Mouse (Mus musculus): ENCODE measurements at regions not wholly inside any gene's neighbourhood (a gene's known extent, or its start where the extent isn't known, plus 50 kb on each side); places are given as distances from the start of the nearest gene placed in this dataset.

DNA sequence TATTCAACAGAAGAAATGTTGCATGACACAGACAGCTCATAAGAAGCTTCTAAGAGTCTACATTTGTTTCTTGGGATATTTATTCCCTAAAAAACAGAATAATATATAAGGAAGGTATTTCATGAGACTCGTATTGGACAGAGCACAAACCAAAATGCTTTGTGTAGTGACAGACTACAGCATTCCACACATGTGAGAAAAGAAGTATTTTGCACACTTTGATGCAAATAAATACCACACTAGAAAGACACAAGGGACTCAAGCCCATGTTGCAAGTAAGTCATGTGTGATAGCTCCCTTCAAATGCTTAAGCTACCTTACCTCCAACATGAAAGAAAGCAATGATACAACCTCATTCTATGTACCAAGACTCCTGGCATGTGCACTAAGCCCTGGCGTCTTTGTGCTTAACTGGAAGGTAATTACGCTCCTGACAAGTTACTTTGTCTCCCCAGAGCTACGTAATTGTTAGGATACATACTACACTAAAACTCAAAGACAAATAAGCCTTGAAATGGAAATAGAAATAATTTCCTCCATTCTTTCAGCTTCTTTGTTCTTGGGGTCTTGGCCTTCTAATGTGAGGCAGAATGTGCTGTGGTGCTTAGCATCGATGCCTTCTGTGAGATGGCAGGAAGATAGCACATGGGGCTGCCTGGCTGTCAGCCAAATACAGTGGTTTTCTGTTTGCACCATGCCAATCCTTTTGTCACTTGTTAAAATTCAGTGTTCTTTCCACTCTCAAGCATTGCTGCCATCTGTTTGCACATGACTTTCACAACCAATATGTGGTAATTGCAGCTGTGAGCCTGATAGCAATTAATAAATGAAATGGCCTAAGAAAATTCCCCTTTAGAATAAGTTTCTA, 1214.4 kb upstream of the Igfbp7 start:
- no peak overlapping the region for H3K4me3 ChIP-seq
- no peak for TF ChIP-seq CTCF (conservative IDR thresholded peaks at IDR 0.05)
- peak overlapping the region; percentile 76 for H3K27ac ChIP-seq
- DNase-seq (ENCODE audit: low spot score in 2 of 2), result peak; percentile 74 to 78

DNA sequence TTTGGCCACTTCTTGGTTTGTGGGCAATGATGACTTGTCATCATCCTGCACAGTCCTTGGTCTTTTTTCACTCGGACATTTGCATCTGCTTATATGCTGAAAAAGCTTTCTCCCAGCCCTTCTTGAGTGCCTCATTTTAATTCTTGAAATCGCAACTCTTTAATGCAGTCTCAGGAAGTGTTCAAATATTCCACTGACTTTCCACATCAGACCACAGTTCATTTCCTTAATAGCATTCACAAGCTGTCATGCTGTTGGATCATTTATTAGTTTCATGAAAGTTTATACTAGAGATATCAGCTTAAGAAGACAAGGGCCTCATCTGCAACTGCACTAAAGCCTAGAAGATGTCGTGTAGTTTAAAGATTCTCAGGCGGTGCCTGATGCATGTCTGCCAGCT, 1200.5 kb upstream of the Igfbp7 start:
- no peak for TF ChIP-seq CTCF (conservative IDR thresholded peaks at IDR 0.05)
- Histone ChIP-seq H3K4me3 (no peak overlapping the region), H3K27ac (no peak overlapping the region)
- DNase-seq (ENCODE audit: low spot score in 2 of 2), result no peak

DNA sequence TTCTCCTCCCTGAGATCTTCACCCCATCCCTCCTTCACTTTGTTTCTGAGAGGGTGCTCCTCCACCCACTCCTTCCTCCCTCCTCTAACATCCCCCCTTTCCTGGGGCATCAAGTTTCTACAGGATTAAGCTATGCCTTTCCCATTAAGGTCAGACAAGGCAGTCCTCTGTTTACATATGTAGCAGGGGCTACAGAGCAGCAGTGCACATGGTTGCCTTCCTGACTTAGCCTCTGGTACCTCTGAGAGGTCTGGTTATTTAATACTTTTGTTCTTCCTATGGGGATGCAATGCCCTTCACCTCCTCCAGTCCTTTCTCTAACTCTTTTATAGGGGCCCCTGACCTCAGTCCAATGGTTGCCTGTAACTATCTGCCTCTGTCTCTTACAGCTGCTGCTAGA, 1194.8 kb upstream of the Igfbp7 start:
- no peak for DNase-seq (ENCODE audit: low spot score in 2 of 2)
- Histone ChIP-seq H3K27ac (no peak overlapping the region), H3K4me3 (no peak overlapping the region)
- no peak for TF ChIP-seq CTCF (conservative IDR thresholded peaks at IDR 0.05)

DNA sequence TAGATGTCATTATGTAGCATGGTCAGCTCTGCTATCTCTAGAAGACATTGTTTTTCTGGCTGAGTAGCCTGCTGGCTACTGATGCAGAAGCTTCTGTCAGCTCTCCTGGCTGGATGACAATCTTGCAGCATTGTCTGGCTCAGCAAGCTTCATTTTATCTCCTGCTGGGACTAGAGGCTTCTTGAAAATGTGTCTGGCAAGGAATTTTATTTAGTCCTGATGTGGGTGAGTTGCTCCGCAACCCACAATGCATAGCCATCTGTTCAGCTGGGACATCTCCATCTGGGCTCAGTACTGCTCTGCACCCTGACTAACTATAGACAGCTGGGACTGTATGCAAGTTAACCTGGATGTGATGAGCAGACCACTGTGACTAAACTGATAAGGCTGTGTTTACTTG, 1177.0 kb upstream of the Igfbp7 start:
- TF ChIP-seq CTCF (conservative IDR thresholded peaks at IDR 0.05), result no peak

DNA sequence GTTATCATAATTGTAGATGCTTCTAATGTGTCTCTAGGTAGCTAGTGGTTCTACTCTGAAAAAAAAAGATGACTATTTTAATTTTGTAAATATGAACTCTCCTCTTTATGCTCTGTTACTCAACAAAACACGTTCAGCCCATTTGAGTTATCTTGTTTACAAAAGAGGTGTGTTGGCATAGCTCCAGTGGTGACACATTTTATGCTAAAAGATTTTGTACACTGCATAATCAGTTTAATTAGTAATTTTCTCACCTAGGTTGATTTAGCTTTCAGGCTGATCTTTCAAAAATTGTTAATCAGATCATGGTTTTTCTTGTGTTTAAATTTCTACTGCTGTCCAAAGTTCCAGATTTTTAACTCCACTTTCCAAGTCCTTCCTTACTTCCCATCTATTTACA, 1149.1 kb upstream of the Igfbp7 start:
- TF ChIP-seq CTCF (conservative IDR thresholded peaks at IDR 0.05), result no peak
- H3K4me3 ChIP-seq, result no peak overlapping the region
- DNase-seq (ENCODE audit: low spot score in 2 of 2), result no peak
- no peak overlapping the region for H3K27ac ChIP-seq

More for the DNA sequence above, 1177.0 kb upstream of the Igfbp7 start:
- Histone ChIP-seq H3K4me3 (no peak overlapping the region), H3K27ac (peak overlapping the region; percentile 59)
- peak; percentile 59 to 84 for DNase-seq (ENCODE audit: low spot score in 2 of 2)

DNA sequence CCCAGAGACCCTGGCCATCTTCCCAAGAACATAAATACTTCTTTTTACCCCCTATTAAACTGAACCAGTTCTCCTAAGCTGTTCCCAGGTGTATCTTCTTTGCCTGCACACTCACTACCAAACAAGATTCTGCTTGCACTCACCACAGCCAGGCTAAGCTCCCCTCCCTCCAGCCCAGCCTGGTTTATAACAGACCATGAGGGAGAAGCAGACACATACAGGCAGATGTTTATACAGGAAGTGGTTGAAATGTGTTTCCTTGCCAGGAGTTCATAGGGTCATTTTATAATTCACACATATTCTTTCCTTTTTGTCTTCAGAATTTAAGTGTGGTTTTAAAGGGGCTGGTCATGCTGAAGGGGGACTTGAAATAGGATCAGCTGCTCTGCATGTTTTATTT, 1127.5 kb upstream of the Igfbp7 start:
- Histone ChIP-seq H3K27ac (no peak overlapping the region), H3K4me3 (no peak overlapping the region)
- DNase-seq (ENCODE audit: low spot score in 2 of 2), result no peak
- no peak for TF ChIP-seq CTCF (conservative IDR thresholded peaks at IDR 0.05)

Measured in layer of hippocampus, adult 2 months (tissue).